Mouse (Mus musculus) fibroblast of lung, adult 2 months (primary cell): ENCODE data around the gene Hoxb6.

ENCODE experiments used
- DNase-seq: peaks from one replicate; pipeline ENCODE4 v3.0.0-alpha.2; 2011; ENCODE audit warnings: low read depth

The Hoxb6 gene

DNA sequence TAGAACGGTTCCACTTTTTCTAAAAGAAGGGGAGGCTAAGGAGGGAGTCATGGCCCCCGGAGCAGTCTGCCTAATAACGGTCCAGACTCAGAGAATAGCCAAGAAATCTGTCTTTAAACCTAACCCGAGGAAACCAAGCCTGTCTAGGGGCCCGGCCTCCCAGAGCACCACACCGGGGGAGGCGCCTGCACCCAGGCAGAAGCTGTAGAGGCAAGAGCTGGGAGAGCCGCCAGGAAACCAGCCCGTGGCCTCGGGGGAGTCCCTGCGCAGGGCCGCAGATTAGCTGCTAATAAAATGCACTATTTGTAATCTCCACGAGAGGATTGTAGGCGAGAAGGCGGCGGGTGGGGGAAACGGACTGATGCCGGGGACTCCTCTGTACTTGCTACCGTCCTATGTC, 22.4 kb upstream of the Hoxb6 start:
- DNase-seq, result no peak

DNA sequence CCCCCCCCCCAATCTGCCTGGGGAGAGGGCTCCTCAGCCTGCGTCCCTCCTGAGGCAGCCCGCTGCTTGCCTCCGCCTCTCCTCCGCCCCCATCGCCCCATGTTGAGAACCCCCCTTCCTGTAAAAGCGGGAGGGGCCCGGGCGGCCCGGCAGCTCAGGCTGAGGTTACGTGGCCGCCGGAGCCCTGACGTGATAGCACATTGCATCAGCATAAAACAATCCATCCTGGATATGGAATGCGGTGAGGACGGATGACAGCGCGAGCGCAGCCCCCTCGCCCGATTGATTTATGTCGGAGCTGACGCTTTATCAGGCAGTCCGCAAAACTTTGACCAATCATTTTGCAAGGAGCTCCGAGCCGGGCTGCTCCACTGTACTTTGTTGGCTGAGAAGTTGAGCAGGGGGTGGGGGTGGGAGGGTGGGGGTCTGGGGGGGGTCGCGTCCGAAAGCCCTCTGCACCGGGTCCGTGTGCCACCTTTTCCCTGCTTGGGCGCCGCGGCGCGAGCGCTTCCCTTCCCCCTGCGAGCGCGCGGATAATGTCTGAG, 21.2 kb upstream of the Hoxb6 start, which contains the start of gene Hoxb9:
TSS of gene Hoxb9 (plus strand) at position 462 of the 545 bp plus-strand sequence.
- DNase-seq, result no peak

DNA sequence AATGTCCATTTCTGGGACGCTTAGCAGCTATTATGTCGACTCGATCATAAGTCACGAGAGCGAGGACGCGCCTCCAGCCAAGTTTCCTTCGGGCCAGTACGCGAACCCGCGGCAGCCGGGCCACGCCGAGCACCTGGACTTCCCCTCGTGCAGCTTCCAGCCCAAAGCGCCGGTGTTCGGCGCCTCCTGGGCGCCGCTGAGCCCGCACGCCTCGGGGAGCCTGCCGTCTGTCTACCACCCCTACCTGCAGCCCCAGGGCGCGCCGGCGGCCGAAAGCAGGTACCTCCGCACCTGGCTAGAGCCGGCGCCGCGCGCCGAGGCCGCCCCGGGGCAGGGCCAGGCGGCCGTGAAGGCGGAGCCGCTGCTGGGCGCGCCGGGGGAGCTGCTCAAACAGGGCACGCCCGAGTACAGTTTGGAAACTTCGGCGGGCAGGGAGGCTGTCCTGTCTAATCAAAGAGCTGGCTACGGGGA, 20.7 kb upstream of the Hoxb6 start:
- DNase-seq, result no peak

- DNase-seq, result no peak
These were observed 20.0 kb upstream of the Hoxb6 start for GRCm38 (mm10) chr11:96272024-96272921.

GRCm38 (mm10) chr11:96274428-96274827, 17.8 kb upstream of the Hoxb6 start:
- no peak for DNase-seq

- no peak for DNase-seq
These were observed 16.4 kb upstream of the Hoxb6 start for GRCm38 (mm10) chr11:96275896-96276295.

- DNase-seq, result no peak
These were observed 14.9 kb upstream of the Hoxb6 start for GRCm38 (mm10) chr11:96277151-96278044.

GRCm38 (mm10) chr11:96278324-96278723, 14.0 kb upstream of the Hoxb6 start:
- DNase-seq, result no peak

DNA sequence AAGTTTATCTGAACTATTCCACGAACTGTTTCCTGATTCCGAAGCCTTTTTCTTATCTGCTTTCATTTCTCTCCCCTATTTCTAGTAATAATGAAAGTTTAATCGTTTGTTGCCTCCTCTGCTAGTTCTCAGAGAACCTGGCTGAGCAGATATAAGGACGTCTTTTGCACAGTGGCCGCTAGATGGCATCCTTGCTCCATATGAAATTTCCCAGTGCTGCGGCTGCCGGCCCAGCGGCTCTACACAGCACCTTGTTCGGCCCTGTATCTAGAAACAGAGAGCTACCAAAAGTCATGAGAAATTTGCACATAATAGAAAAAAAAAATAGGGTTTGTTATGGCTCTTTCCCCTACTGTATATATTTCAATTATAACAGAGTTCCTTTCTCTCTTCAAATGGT, 13.5 kb upstream of the Hoxb6 start:
- peak; percentile 58 for DNase-seq

GRCm38 (mm10) chr11:96279421-96280233, 12.6 kb upstream of the Hoxb6 start:
- DNase-seq, result no peak

DNA sequence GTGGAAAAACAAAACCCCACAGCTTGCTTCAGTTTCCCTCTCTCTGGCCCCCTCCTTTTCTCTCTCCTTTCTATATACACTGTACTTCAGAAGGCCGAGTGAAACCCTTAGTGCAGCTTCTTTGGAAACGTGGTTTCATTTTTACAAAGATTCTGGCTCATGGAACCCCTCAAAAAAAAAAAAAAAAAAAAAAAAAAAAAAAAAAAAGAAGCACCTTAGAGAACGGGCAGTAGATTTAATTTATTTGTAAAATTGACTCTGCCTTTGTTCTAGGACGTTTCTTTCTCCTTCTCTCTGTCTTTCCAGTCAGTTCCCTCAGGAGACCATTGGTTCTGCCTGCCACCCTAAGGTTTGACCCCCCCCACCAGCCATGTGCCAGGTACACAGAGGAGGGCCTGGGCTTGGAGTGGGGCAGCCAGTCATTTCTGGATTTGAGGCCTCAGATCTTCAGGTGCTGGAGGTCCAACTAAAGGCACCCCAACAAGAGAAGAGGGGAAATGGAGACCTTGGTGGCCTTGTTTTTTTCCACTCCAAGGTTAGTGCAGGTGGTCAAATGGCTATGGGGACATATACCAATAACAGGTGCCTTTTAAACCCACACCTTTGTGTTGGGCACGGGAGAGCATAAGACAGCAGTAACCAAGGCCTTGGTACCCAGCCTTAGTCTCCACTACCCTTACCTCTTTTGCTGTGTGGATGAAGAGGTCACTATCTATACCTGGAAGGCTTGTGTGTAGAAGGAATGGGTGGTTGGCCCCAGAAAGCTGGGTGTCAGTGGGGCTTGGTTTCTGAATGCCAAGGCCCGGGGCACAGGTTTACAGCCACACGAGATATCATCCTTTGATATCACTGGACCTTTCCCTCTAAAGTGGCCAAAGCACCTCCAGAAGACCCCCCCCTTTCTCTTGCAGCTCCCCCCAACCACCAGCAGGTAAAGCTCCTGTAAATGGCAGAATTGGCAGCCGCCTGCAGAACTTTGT, 11.6 kb upstream of the Hoxb6 start:
- DNase-seq, result no peak

DNA sequence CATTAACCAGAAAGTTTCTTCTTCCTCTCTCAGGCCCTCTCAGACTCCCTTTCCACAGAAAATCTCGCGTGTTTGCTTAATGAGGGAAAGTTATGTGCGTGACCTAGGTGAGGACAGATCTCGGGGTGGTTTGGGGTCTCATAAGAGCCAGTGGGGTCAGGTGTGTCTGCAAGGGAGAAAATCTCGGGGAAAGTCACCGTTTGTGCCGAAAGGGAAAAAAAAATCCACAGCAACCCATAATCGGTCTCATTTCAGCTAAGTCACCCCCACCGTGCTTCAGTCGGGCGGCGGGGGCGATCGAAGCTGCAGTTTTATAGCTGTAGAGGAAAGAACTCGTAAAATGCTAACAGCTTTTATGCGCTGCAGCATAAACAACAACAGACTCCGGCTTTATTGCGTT, 10.9 kb upstream of the Hoxb6 start:
- no peak for DNase-seq

GRCm38 (mm10) chr11:96281855-96282570, 10.3 kb upstream of the Hoxb6 start, which contains the start of gene Hoxb8:
Hoxb8 (plus strand) TSS chr11:96281905.
- DNase-seq, result no peak

- DNase-seq, result no peak
These were observed 9.4 kb upstream of the Hoxb6 start for GRCm38 (mm10) chr11:96282795-96283430.

GRCm38 (mm10) chr11:96284041-96284749, 8.1 kb upstream of the Hoxb6 start:
- no peak for DNase-seq

GRCm38 (mm10) chr11:96284774-96285734, 7.2 kb upstream of the Hoxb6 start:
- DNase-seq, result no peak
